Mouse (Mus musculus): ENCODE results near the gene BC003965.
"Not testable (repeated sequence)": the region's sequence is repeated elsewhere in the genome, so short reads cannot be mapped to it uniquely, and the experiment has no call there.

BC003965 gene

GRCm38 (mm10) chr17:25219492-25220295 lies 35.3 kb downstream of the BC003965 start:
- no peak for DNase-seq (ENCODE audit: low read depth, low spot score)

GRCm38 (mm10) chr17:25220746-25221145 lies 36.4 kb downstream of the BC003965 start:
- no peak for DNase-seq (ENCODE audit: low read depth, low spot score)

- peak; percentile 20 for DNase-seq (ENCODE audit: low read depth, low spot score)
These were observed 37.6 kb downstream of the BC003965 start for GRCm38 (mm10) chr17:25221821-25222503.

- DNase-seq (ENCODE audit: low read depth, low spot score): not testable (repeated sequence)
These were observed 38.2 kb downstream of the BC003965 start for GRCm38 (mm10) chr17:25222504-25222940.

- no peak for DNase-seq (ENCODE audit: low read depth, low spot score)
These were observed 38.7 kb downstream of the BC003965 start for GRCm38 (mm10) chr17:25222951-25223601.

- DNase-seq (ENCODE audit: low read depth, low spot score): no peak
These were observed 40.4 kb downstream of the BC003965 start for GRCm38 (mm10) chr17:25224586-25225222.

- DNase-seq (ENCODE audit: low read depth, low spot score): no peak
These were observed 41.3 kb downstream of the BC003965 start for GRCm38 (mm10) chr17:25225659-25226058.

GRCm38 (mm10) chr17:25227991-25228390 lies 43.6 kb downstream of the BC003965 start:
- no peak for DNase-seq (ENCODE audit: low read depth, low spot score)

GRCm38 (mm10) chr17:25230014-25230655 lies 45.8 kb downstream of the BC003965 start:
- DNase-seq (ENCODE audit: low read depth, low spot score): not testable (repeated sequence)

- DNase-seq (ENCODE audit: low read depth, low spot score): no peak
These were observed 46.3 kb downstream of the BC003965 start for GRCm38 (mm10) chr17:25230700-25231099.

GRCm38 (mm10) chr17:25231621-25232020 lies 47.3 kb downstream of the BC003965 start:
- DNase-seq (ENCODE audit: low read depth, low spot score): not testable (repeated sequence)

- DNase-seq (ENCODE audit: low read depth, low spot score): no peak
These were observed 51.3 kb downstream of the BC003965 start for GRCm38 (mm10) chr17:25235635-25236034.
